Mouse (Mus musculus): ENCODE data around the gene Mical3. TPM values are rescaled to one million over a fixed set of nuclear protein-coding genes. Genes with fewer than 3 reads are reported as not detected.

Mical3 gene
- total RNA-seq, 2 experiments from 2014 or later: 6.4 to 11.2 TPM

GRCm38 (mm10) chr6:121028514-121028913 lies 102.3 kb downstream of the Mical3 start:
- no peak for ATAC-seq (replicated peaks; ENCODE audit: poor library complexity, severe bottlenecking)

- no peak for ATAC-seq (replicated peaks; ENCODE audit: poor library complexity, severe bottlenecking)
Measured at GRCm38 (mm10) chr6:121027314-121027713, 103.5 kb downstream of the Mical3 start.

- no peak for ATAC-seq (replicated peaks; ENCODE audit: poor library complexity, severe bottlenecking)
Measured at GRCm38 (mm10) chr6:121026866-121027265, 103.9 kb downstream of the Mical3 start.

- no peak for ATAC-seq (replicated peaks; ENCODE audit: poor library complexity, severe bottlenecking)
Measured at GRCm38 (mm10) chr6:121026019-121026584, 104.7 kb downstream of the Mical3 start.

- no peak for ATAC-seq (replicated peaks; ENCODE audit: poor library complexity, severe bottlenecking)
Measured at GRCm38 (mm10) chr6:121018147-121018546, 112.7 kb downstream of the Mical3 start.

GRCm38 (mm10) chr6:121017436-121018031 lies 113.3 kb downstream of the Mical3 start:
- ATAC-seq (replicated peaks; ENCODE audit: poor library complexity, severe bottlenecking): no peak

- no peak for ATAC-seq (replicated peaks; ENCODE audit: poor library complexity, severe bottlenecking)
Measured at GRCm38 (mm10) chr6:121016097-121016496, 114.7 kb downstream of the Mical3 start.

- ATAC-seq (replicated peaks; ENCODE audit: poor library complexity, severe bottlenecking): no peak
Measured at GRCm38 (mm10) chr6:121014339-121014738, 116.5 kb downstream of the Mical3 start.

- peak; percentile 86 for ATAC-seq (replicated peaks; ENCODE audit: poor library complexity, severe bottlenecking)
Measured at GRCm38 (mm10) chr6:121013750-121014149, 117.0 kb downstream of the Mical3 start.

- ATAC-seq (replicated peaks; ENCODE audit: poor library complexity, severe bottlenecking): no peak
Measured at GRCm38 (mm10) chr6:121011709-121012108, 119.1 kb downstream of the Mical3 start.

GRCm38 (mm10) chr6:121009651-121010050 lies 121.1 kb downstream of the Mical3 start:
- no peak for ATAC-seq (replicated peaks; ENCODE audit: poor library complexity, severe bottlenecking)

- no peak for ATAC-seq (replicated peaks; ENCODE audit: poor library complexity, severe bottlenecking)
Measured at GRCm38 (mm10) chr6:121004959-121005358, 125.8 kb downstream of the Mical3 start.

GRCm38 (mm10) chr6:121002952-121003351 lies 127.8 kb downstream of the Mical3 start:
- ATAC-seq (replicated peaks; ENCODE audit: poor library complexity, severe bottlenecking): no peak

- ATAC-seq (replicated peaks; ENCODE audit: poor library complexity, severe bottlenecking): no peak
Measured at GRCm38 (mm10) chr6:120999860-121000526, 130.8 kb downstream of the Mical3 start.

GRCm38 (mm10) chr6:120999087-120999486 lies 131.7 kb downstream of the Mical3 start:
- ATAC-seq (replicated peaks; ENCODE audit: poor library complexity, severe bottlenecking): no peak

- ATAC-seq (replicated peaks; ENCODE audit: poor library complexity, severe bottlenecking): no peak
Measured at GRCm38 (mm10) chr6:120996607-120997006, 134.2 kb downstream of the Mical3 start.

GRCm38 (mm10) chr6:120995541-120995940 lies 135.3 kb downstream of the Mical3 start:
- ATAC-seq (replicated peaks; ENCODE audit: poor library complexity, severe bottlenecking): peak; percentile 41

- ATAC-seq (replicated peaks; ENCODE audit: poor library complexity, severe bottlenecking): no peak
Measured at GRCm38 (mm10) chr6:120991857-120992256, 138.9 kb downstream of the Mical3 start.

GRCm38 (mm10) chr6:120987571-120988084 lies 143.2 kb downstream of the Mical3 start:
- no peak for ATAC-seq (replicated peaks; ENCODE audit: poor library complexity, severe bottlenecking)

GRCm38 (mm10) chr6:120987164-120987563 lies 143.6 kb downstream of the Mical3 start:
- no peak for ATAC-seq (replicated peaks; ENCODE audit: poor library complexity, severe bottlenecking)

- no peak for ATAC-seq (replicated peaks; ENCODE audit: poor library complexity, severe bottlenecking)
Measured at GRCm38 (mm10) chr6:120986172-120986571, 144.6 kb downstream of the Mical3 start.
